ENCODE assay signal across 8 mouse cellular contexts in genomic region chr9:20651602-20652259, GRCm38 (mm10). TPM values are rescaled to one million over a fixed set of nuclear protein-coding genes. Genes with fewer than 3 reads are reported as not detected.
DNase-seq lines count a peak whose midpoint lies in the region; ATAC-seq and TF ChIP-seq lines count a peak whose summit lies in the region.

TSS of gene Pin1 (plus strand) at chr9:20652095.

- H3K27me3 ChIP-seq in hindbrain, embryonic 10.5 days (ENCODE audit: insufficient read depth, poor library complexity, severe bottlenecking), result no peaks in the 10 kb centered on the region
- no peaks in the 10 kb centered on the region for H3K27me3 ChIP-seq in lung, postnatal 0 days (replicated peaks; ENCODE audit: insufficient read depth, low read length)

- ATAC-seq in frontal cortex, adult (ENCODE audit: low TSS enrichment), result peak; percentile 93
- ATAC-seq in lung, postnatal 0 days, result peak; percentile 100

- TF ChIP-seq EP300 in lung, postnatal 0 days (IDR thresholded peaks at IDR 0.05), result peak; percentile 57

- H3K4me1 ChIP-seq in hindbrain, embryonic 10.5 days (replicated peaks), result peaks cover 42% of the 10 kb centered on the region
- peaks cover 12% of the 10 kb centered on the region; the same call in 1 of the 2 replicates for H3K4me1 ChIP-seq in lung, postnatal 0 days (ENCODE audit: insufficient read depth, low read depth, low read length)

- H3K4me2 ChIP-seq in lung, postnatal 0 days (replicated peaks; ENCODE audit: low read depth, low read length), result peak within 1 kb of the TSS; percentile 94

- peaks cover 62% of the 10 kb centered on the region for H3K36me3 ChIP-seq in hindbrain, embryonic 10.5 days
- peaks cover 4% of the 10 kb centered on the region; the same call in 1 of the 2 replicates for H3K36me3 ChIP-seq in lung, postnatal 0 days (ENCODE audit: insufficient read depth, low read length)

- H3K9ac ChIP-seq in lung, postnatal 0 days (replicated peaks; ENCODE audit: low read depth), result peak within 1 kb of the TSS; percentile 70

- no peaks in the 10 kb centered on the region for H3K9me3 ChIP-seq in hindbrain, embryonic 10.5 days
- no peaks in the 10 kb centered on the region for H3K9me3 ChIP-seq in lung, postnatal 0 days (ENCODE audit: low read length)

- peak within 1 kb of the TSS; percentile 99 for H3K4me3 ChIP-seq in hindbrain, embryonic 10.5 days
- peak within 1 kb of the TSS; percentile 71 for H3K4me3 ChIP-seq in lung, postnatal 0 days (ENCODE audit: low read depth, low read length)

- peak within 1 kb of the TSS; percentile 91 for H3K27ac ChIP-seq in hindbrain, embryonic 10.5 days
- H3K27ac ChIP-seq in lung, postnatal 0 days (ENCODE audit: low read length), result 0 out of 2 replicates have a peak within 1 kb of the TSS, but pooled peaks have one; percentile 0

- peak; percentile 27; the same call in 1 of the 2 replicates for TF ChIP-seq CTCF in lung, postnatal 0 days (IDR thresholded peaks at IDR 0.05)

- WGBS in hindbrain, embryonic 10.5 days, result under 1% methylated on average over 45 of the region's 45 CpGs
- WGBS in lung, postnatal 0 days, result under 1% methylated on average over 45 of the region's 45 CpGs

- DNase-seq in MN1 (ENCODE audit: low spot score), result peak; percentile 98
- peak; percentile 99 for DNase-seq in cerebellum, adult 9-10 months
- peak; percentile 98 for DNase-seq in hindbrain, embryonic 10.5 days (ENCODE audit: low spot score)
- peak; percentile 100 for DNase-seq in layer of hippocampus, adult 9-11 months
- DNase-seq in lung, postnatal 0 days (ENCODE audit: low spot score), result peak; percentile 100
- DNase-seq in ovary, postnatal 14 days (ENCODE audit: low spot score), result peak; percentile 95
- peak; percentile 97 for DNase-seq in thymus, postnatal 14 days

RNA-seq across cellular contexts. Expression of gene Pin1, which starts in this region (rescaled TPM):
- polyA plus RNA-seq in hindbrain, embryonic 10.5 days (2016; fragmentation: Nextera tagmentation; extraction: Ambion mirVana), result 83.7 and 88.6 TPM in 2 replicates
- 30.1 and 32.9 TPM in 2 replicates for polyA plus RNA-seq in lung, postnatal 0 days (2015; fragmentation: Nextera tagmentation; extraction: Ambion mirVana)

Comparison
In these comparisons a context has a peak if more than half of its experiments do, and no peak if none do; other contexts are left out.
1. Peak in every context shown above with its lines: DNase-seq, ATAC-seq, H3K4me3 ChIP-seq and H3K27ac ChIP-seq.